Mouse (Mus musculus) liver, adult 2 months (tissue): ENCODE results near the gene Runx2.

Experiments
- CTCF ChIP-seq: fragments of 200-500 bp; IDR thresholded peaks from 2 replicates; pipeline ENCODE4 v1.5.1; 2011; ENCODE audit warnings: low read depth, low read length, control low read depth
- POLR2A ChIP-seq: fragments of 200-500 bp; IDR thresholded peaks from 2 replicates; pipeline ENCODE4 v1.6.1; 2011; ENCODE audit warnings: low read length, control low read depth; ENCODE audit not compliant: insufficient read depth; ENCODE audit errors: extremely low read depth

- no peak for TF ChIP-seq CTCF
- TF ChIP-seq POLR2A, result no peak
Measured at GRCm38 (mm10) chr17:44564611-44565198, 249.9 kb downstream of the Runx2 start.
